Comparison of ENCODE assay signal across 11 mouse cellular contexts in genomic region chr13:44580767-44581166, GRCm38 (mm10).
DNase-seq lines count a peak whose midpoint lies in the region; ATAC-seq and TF ChIP-seq lines count a peak whose summit lies in the region.
"Had no signal": no experiment of that assay in that cellular context is flagged by ENCODE, and none has a peak within 500 bp of the region (broad histone marks: within the 10 kb centered on the region; RNA-seq: fewer than 3 reads in every experiment).

No protein-coding gene starts in this region.

- H3K4me1 ChIP-seq in heart, embryonic 16.5 days (ENCODE audit: control insufficient read depth, insufficient read depth, low read length), result peaks cover 21% of the 10 kb centered on the region
- peaks cover 26% of the 10 kb centered on the region for H3K4me1 ChIP-seq in embryonic facial prominence, embryonic 15.5 days
- peaks cover 10% of the 10 kb centered on the region for H3K4me1 ChIP-seq in kidney, embryonic 14.5 days (ENCODE audit: control insufficient read depth, insufficient read depth, low read length)

- H3K9ac ChIP-seq in heart, embryonic 16.5 days (ENCODE audit: low read length), result no peak overlapping the region; the same call in 1 of the 2 replicates
- no peak overlapping the region for H3K9ac ChIP-seq in embryonic facial prominence, embryonic 15.5 days
- no peak overlapping the region for H3K9ac ChIP-seq in kidney, embryonic 14.5 days (ENCODE audit: low read depth, low read length)
- H3K9ac ChIP-seq: neural tube, embryonic 12.5 days had no signal

- peaks cover 5% of the 10 kb centered on the region for H3K9me3 ChIP-seq in heart, embryonic 16.5 days (replicated peaks; ENCODE audit: control insufficient read depth, low read length)
- 0 out of 2 replicates have a peak, but pooled peaks cover 5% of the 10 kb centered on the region for H3K9me3 ChIP-seq in embryonic facial prominence, embryonic 15.5 days (replicated peaks)
- peaks cover 4% of the 10 kb centered on the region for H3K9me3 ChIP-seq in kidney, embryonic 14.5 days (ENCODE audit: control insufficient read depth, low read length)

- no peak overlapping the region; the same call in 1 of the 2 replicates for H3K4me3 ChIP-seq in heart, embryonic 16.5 days (ENCODE audit: low read length)
- no peak overlapping the region for H3K4me3 ChIP-seq in embryonic facial prominence, embryonic 15.5 days (replicated peaks)
- H3K4me3 ChIP-seq in layer of hippocampus, adult 2 months, result no peak overlapping the region
- no peak overlapping the region for H3K4me3 ChIP-seq in kidney, embryonic 14.5 days (ENCODE audit: low read length)
- H3K4me3 ChIP-seq: neural tube, embryonic 12.5 days had no signal

- peak overlapping the region; percentile 28 for H3K27ac ChIP-seq in heart, embryonic 16.5 days (ENCODE audit: low read length)
- no peak overlapping the region for H3K27ac ChIP-seq in embryonic facial prominence, embryonic 15.5 days (replicated peaks)
- no peak overlapping the region for H3K27ac ChIP-seq in layer of hippocampus, adult 2 months
- H3K27ac ChIP-seq in kidney, embryonic 14.5 days (ENCODE audit: low read depth, low read length), result no peak overlapping the region
- H3K27ac ChIP-seq: neural tube, embryonic 12.5 days had no signal

- H3K4me2 ChIP-seq in heart, embryonic 16.5 days (ENCODE audit: low read depth, low read length), result peak overlapping the region; percentile 44
- H3K4me2 ChIP-seq in embryonic facial prominence, embryonic 15.5 days (replicated peaks), result peak overlapping the region; percentile 29
- no peak overlapping the region for H3K4me2 ChIP-seq in kidney, embryonic 14.5 days (replicated peaks; ENCODE audit: low read depth, low read length)
- H3K4me2 ChIP-seq: neural tube, embryonic 12.5 days had no signal

- DNase-seq in heart, adult 8-10 months (ENCODE audit: low spot score), result no peak
- peak; percentile 33 for DNase-seq in ES-CJ7 (ENCODE audit: low read depth, low spot score)
- peak; percentile 13 for DNase-seq in naive thymus-derived CD4-positive, alpha-beta T cell, adult 2 months (ENCODE audit: low read depth)
- no peak for DNase-seq in layer of hippocampus, adult 2 months (ENCODE audit: low spot score in 2 of 2)
- DNase-seq: gastrocnemius, postnatal 14 days; kidney, adult 11 months; right cerebral cortex, postnatal 14 days had no signal

- no peaks in the 10 kb centered on the region for H3K36me3 ChIP-seq in heart, embryonic 16.5 days (ENCODE audit: control insufficient read depth, insufficient read depth)
- H3K36me3 ChIP-seq in embryonic facial prominence, embryonic 15.5 days, result no peaks in the 10 kb centered on the region
- H3K36me3 ChIP-seq in kidney, embryonic 14.5 days (ENCODE audit: control insufficient read depth, insufficient read depth, low read length), result no peaks in the 10 kb centered on the region
- H3K36me3 ChIP-seq: neural tube, embryonic 12.5 days had no signal

- 24% methylated on average over 9 of the region's 9 CpGs for WGBS in heart, embryonic 16.5 days
- WGBS in embryonic facial prominence, embryonic 15.5 days, result 32% methylated on average over 9 of the region's 9 CpGs
- WGBS in kidney, embryonic 14.5 days, result 47% methylated on average over 9 of the region's 9 CpGs

- no peak for TF ChIP-seq CTCF in layer of hippocampus, adult 2 months (conservative IDR thresholded peaks at IDR 0.05)

- no peaks in the 10 kb centered on the region for H3K27me3 ChIP-seq in heart, embryonic 16.5 days (ENCODE audit: control insufficient read depth, insufficient read depth, low read length)
- H3K27me3 ChIP-seq in embryonic facial prominence, embryonic 15.5 days, result no peaks in the 10 kb centered on the region
- no peaks in the 10 kb centered on the region for H3K27me3 ChIP-seq in kidney, embryonic 14.5 days (ENCODE audit: control insufficient read depth, insufficient read depth, low read length)
- H3K27me3 ChIP-seq: neural tube, embryonic 12.5 days had no signal

- no peak; the same call in 1 of the 2 replicates for ATAC-seq in heart, embryonic 16.5 days (replicated peaks; ENCODE audit: extremely low read depth, insufficient read depth, low FRiP score)
- no peak for ATAC-seq in embryonic facial prominence, embryonic 15.5 days (ENCODE audit: insufficient number of reproducible peaks, low FRiP score, low TSS enrichment, low read depth)
- ATAC-seq in kidney, embryonic 14.5 days (ENCODE audit: low FRiP score, low TSS enrichment), result no peak

Comparison
In these comparisons a context has a peak if more than half of its experiments do, and no peak if none do; other contexts are left out.
1. DNase-seq: peak in ES-CJ7 (single experiment) and naive thymus-derived CD4-positive, alpha-beta T cell, adult 2 months (single experiment); none in heart, adult 8-10 months (single experiment) and layer of hippocampus, adult 2 months (0 of 2).